Mouse (Mus musculus) lung, adult 2 months (tissue): ENCODE results near the gene Adam19.

Source experiments
- CTCF ChIP-seq: fragments of 200-500 bp; IDR thresholded peaks from 2 replicates; pipeline ENCODE4 v1.5.1; 2011; ENCODE audit warnings: mild to moderate bottlenecking, low read length, control low read depth; ENCODE audit not compliant: insufficient read depth
- POLR2A ChIP-seq: fragments of 200-500 bp; IDR thresholded peaks from 2 replicates; pipeline ENCODE4 v1.6.1; 2011; ENCODE audit warnings: low read depth, mild to moderate bottlenecking, control low read depth, low read length, borderline replicate concordance; ENCODE audit errors: extremely low read depth

- TF ChIP-seq CTCF (no peak), POLR2A (no peak)
Measured at GRCm38 (mm10) chr11:46061776-46062445, 6.1 kb downstream of the Adam19 start.
